Mouse (Mus musculus) lung, adult 2 months (tissue): ENCODE results near the gene Col5a1.

Experiments
- CTCF ChIP-seq: fragments of 200-500 bp; IDR thresholded peaks from 2 replicates; pipeline ENCODE4 v1.5.1; 2011; ENCODE audit warnings: mild to moderate bottlenecking, low read length, control low read depth; ENCODE audit not compliant: insufficient read depth
- POLR2A ChIP-seq: fragments of 200-500 bp; IDR thresholded peaks from 2 replicates; pipeline ENCODE4 v1.6.1; 2011; ENCODE audit warnings: low read depth, mild to moderate bottlenecking, control low read depth, low read length, borderline replicate concordance; ENCODE audit errors: extremely low read depth

DNA sequence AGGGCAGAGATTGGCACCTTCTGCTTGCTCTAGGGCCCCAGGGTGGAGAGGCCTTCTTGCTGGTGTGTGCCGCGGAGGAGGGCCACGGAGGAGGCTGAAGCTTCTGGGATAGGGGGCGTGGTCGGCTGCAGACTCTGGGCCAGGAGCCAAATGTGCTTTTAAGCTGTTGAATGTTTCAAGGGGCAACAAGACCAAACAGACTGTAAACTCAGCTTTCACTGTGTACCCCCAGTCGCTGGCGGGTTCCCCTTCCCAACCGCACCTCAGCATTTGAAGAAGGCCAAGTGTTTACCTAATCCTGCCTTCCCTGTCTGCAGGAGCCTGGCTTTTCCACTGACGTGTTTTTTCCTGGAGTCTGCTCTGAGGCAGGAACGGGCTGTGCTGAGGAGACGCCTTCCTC lies 48.0 kb downstream of the Col5a1 start:
- no peak for TF ChIP-seq CTCF
- TF ChIP-seq POLR2A, result no peak
